Mouse (Mus musculus) fibroblast of lung, adult 2 months (primary cell): Measurements from ENCODE around the gene D8Ertd738e.

Experiments used
- DNase-seq: peaks from one replicate; pipeline ENCODE4 v3.0.0-alpha.2; 2011; ENCODE audit warnings: low read depth

Gene D8Ertd738e

GRCm38 (mm10) chr8:84202938-84203917 lies 46.3 kb downstream of the D8Ertd738e start:
- peak; percentile 84 for DNase-seq

GRCm38 (mm10) chr8:84202466-84202865 lies 47.1 kb downstream of the D8Ertd738e start:
- peak; percentile 89 for DNase-seq

- no peak for DNase-seq
These were observed 47.8 kb downstream of the D8Ertd738e start for GRCm38 (mm10) chr8:84201545-84202245.

DNA sequence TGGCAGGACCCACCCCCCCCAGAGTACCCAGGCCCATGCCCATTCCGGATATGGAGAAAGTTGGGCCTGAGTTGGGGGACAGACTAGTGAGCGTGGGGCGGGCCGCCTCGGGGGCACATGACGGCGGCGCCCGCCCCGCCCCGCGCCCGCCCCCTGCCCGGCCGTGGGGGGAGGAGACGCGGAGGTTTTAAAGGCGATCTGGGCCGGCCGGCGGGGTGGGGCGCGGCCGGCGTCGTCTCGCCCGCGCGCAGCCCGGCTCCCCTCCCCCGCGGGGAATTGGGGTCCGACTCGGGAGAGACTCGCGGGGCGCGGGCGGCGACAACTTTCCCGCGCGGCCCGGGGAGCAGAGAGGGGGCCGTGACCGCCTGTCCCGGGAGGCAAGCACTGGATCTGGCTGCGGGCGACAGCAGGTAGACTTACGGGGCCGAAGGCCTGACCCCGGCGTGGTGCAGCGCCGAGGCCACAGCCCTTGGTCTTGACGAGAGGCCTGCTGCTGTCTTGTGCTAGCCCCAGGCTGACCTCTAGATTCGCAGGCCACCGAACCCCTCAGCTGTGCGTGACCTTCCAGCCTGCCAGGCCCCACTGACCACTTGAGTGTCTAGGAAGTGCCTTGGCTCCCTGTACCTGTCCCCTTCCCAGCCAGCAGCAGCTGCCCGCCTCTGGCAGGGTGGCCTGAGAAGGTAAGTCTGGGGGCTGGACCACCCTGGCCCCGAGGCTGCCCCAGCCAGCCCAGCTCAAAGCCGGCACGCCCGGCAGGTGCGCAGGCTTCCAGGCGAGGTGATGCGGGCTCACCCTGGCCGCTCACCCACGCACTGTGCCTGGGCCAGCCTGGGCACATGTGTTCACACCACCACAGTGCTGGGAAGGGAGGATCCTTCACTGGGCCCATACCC lies 48.6 kb downstream of the D8Ertd738e start:
- DNase-seq, result no peak

DNA sequence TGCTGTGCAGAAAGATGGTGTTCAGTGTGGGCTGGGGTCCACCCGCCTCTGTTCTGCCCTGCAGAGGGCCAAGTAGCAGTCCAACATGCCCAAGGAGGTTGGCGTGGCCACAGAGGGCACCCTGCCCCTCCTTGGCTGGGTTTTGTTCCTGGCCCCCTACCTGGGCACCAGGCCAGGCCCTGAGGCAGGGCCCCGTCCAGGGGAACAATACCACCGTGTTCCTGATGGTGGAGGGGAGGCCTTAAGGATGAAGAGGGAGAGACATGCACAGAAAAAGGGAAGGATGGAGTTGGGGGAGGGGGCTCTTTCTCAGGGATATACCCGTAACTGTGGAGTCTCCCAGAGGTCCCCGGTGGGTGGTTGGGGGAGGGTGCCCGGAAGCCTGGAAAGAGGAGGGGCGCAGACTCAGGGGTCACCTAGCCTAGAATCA lies 49.4 kb downstream of the D8Ertd738e start:
- DNase-seq, result no peak

GRCm38 (mm10) chr8:84199348-84200125 lies 50.0 kb downstream of the D8Ertd738e start:
- DNase-seq, result no peak

DNA sequence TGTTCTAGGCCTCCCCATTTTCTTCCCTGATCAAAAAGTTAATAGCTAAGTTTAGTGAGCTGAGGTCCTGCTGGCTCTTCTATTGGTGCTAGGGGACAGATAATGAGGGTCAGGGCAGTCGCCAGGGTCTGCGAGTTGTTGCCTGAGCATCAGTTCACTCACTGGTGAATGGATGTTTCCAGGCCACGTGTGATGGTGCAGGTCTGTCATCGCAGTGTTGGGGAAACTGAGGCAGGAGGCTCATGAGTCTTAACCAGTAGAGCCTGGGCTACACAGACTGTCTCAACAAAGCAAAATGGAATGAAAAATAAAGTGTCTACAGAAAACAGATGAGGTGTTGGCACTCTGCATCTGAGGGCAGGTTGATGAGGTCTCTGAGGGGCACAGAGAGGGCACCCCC lies 50.6 kb downstream of the D8Ertd738e start:
- no peak for DNase-seq

DNA sequence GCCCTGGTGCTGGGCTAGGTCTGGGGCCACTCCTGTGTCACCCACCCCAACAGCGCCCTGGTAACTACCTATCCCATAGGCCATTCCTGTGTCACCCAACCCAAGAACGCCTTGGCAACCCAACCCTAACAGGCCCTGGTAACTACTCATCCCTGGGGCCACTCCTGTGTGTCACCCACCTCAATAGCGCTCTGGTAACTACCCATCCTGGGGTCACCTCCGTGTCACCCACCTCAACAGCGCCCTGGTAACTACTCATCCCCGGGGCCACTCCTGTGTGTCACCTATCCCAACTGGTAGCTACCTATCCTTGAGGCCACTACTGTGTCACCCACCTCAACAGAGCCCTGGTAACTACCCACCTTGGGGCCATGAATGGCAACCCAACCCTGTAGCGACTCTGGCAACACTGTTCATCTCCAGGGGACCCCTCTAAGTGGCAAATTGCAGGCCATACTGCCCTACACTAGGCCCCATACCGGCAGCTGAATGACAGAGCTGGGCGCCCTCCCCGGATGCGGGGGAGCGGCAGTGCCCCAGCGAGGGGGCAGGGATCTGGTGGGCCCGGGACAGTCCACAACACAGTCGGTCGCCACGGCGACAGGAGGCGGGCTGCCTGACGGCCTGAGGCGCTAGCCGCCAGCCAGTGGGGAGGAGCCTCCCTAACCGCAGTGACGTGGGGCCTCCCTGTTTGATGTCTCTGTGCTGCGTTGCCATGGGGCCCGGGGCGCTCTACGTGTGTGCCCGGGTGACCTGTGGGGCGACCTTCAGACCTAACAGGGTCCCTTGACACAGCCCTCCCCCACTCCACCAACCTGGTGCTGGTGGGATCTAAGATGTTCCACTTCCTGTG lies 51.4 kb downstream of the D8Ertd738e start:
- DNase-seq, result peak; percentile 90

GRCm38 (mm10) chr8:84197141-84197921 lies 52.2 kb downstream of the D8Ertd738e start:
- DNase-seq, result no peak
